Mouse (Mus musculus) CH12.LX (cell line): ENCODE data around the gene Vmn1r212.

Experiments
- CTCF ChIP-seq, 2 experiments: IDR thresholded peaks in 1 of 2; conservative IDR thresholded peaks in 1 of 2; 2 replicates each; pipeline ENCODE4 v1.5.1; 2011 to 2012; ENCODE audit warnings: low read depth in 2 of 2, low read length in 2 of 2, improper control_type of control experiment in 1 of 2, inconsistent platforms in 1 of 2, mild to moderate bottlenecking in 1 of 2, moderate library complexity in 1 of 2
- EP300 ChIP-seq: IDR thresholded peaks from 2 replicates; pipeline ENCODE4 v1.6.1; 2011; ENCODE audit warnings: low read length, improper control_type of control experiment
- ETS1 ChIP-seq: conservative IDR thresholded peaks from 2 replicates; pipeline ENCODE4 v1.6.1; 2012; ENCODE audit warnings: low read depth, mild to moderate bottlenecking, inconsistent platforms, low read length, improper control_type of control experiment, moderate library complexity
- HCFC1 ChIP-seq: IDR thresholded peaks from 2 replicates; pipeline ENCODE4 v1.6.1; 2012; ENCODE audit warnings: low read depth, mild to moderate bottlenecking, inconsistent platforms, low read length, improper control_type of control experiment
- MYC ChIP-seq: IDR thresholded peaks from 2 replicates; pipeline ENCODE4 v1.6.1; 2011; ENCODE audit warnings: low read depth, mild to moderate bottlenecking, improper control_type of control experiment, low read length
- SMC3 ChIP-seq: IDR thresholded peaks from 2 replicates; pipeline ENCODE4 v1.6.1; 2011; ENCODE audit warnings: low read depth, low read length, improper control_type of control experiment
- TCF12 ChIP-seq: IDR thresholded peaks from 2 replicates; pipeline ENCODE4 v1.6.1; 2014; ENCODE audit warnings: low read depth, mild to moderate bottlenecking, inconsistent platforms, low read length, improper control_type of control experiment

DNA sequence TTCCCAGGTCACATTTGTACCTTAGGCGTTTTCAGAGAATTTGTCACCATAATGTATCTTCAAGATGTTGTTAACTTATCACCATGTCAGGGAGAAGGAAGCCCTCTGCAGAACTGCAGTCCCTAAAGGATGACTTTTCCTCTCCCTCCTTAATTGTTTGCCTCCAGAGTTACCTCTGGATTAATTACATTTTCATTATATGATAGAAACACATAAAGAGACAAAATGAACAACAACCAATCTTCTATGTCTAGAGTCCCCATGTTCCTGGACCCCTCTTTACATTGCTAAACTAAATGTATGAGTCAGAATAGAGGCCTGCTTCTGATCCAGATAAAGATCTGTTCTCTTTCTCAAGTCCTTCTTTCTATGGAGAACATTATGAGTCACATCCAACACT, 26.5 kb downstream of the Vmn1r212 start, which contains the start of gene Vmn1r211:
- TF ChIP-seq EP300: no peak
- TF ChIP-seq CTCF (conservative IDR thresholded peaks at IDR 0.05 in 1 of 2, IDR thresholded peaks at IDR 0.05 in 1 of 2; ENCODE audit: low read depth in 2 of 2, low read length in 2 of 2): no peak
- no peak for TF ChIP-seq HCFC1
- TF ChIP-seq ETS1: no peak
- no peak for TF ChIP-seq SMC3
- no peak for TF ChIP-seq TCF12
- TF ChIP-seq MYC: no peak
